ENCODE assay signal across 19 mouse cellular contexts in genomic region chr6:48404071-48404470, GRCm38 (mm10). TPM values are rescaled to one million over a fixed set of nuclear protein-coding genes. Genes with fewer than 3 reads are reported as not detected.
"Had no signal": no experiment of that assay in that cellular context is flagged by ENCODE, and none has a peak within 500 bp of the region (broad histone marks: within the 10 kb centered on the region; RNA-seq: fewer than 3 reads in every experiment).

No protein-coding gene starts in this region.

- DNase-seq: liver, postnatal 0 days; lung, adult 2 months; lung, postnatal 14 days; lung, postnatal 36 days; right cerebral cortex, postnatal 14 days; thymus, adult 2 months; thymus, postnatal 25 days; thymus, postnatal 4 days had no signal

- H3K4me1 ChIP-seq: lung, embryonic 15.5 days; midbrain, embryonic 12.5 days; midbrain, embryonic 15.5 days; neural tube, embryonic 12.5 days; stomach, embryonic 15.5 days had no signal

- H3K4me3 ChIP-seq: lung, embryonic 15.5 days; megakaryocyte, embryonic 14.5 days; midbrain, embryonic 12.5 days; midbrain, embryonic 15.5 days; neural tube, embryonic 12.5 days; stomach, embryonic 15.5 days had no signal

- H3K9me3 ChIP-seq: lung, embryonic 15.5 days; megakaryocyte, embryonic 14.5 days; midbrain, embryonic 12.5 days; midbrain, embryonic 15.5 days; neural tube, embryonic 12.5 days; stomach, embryonic 15.5 days had no signal

- H3K27ac ChIP-seq: lung, embryonic 15.5 days; macrophage; midbrain, embryonic 12.5 days; midbrain, embryonic 15.5 days; neural tube, embryonic 12.5 days; stomach, embryonic 15.5 days; stomach, postnatal 0 days had no signal

- H3K4me2 ChIP-seq: lung, embryonic 15.5 days; midbrain, embryonic 12.5 days; midbrain, embryonic 15.5 days; neural tube, embryonic 12.5 days; stomach, embryonic 15.5 days had no signal

- H3K9ac ChIP-seq: liver, postnatal 0 days; lung, embryonic 15.5 days; midbrain, embryonic 12.5 days; midbrain, embryonic 15.5 days; neural tube, embryonic 12.5 days; stomach, embryonic 15.5 days had no signal

- H3K27me3 ChIP-seq: lung, embryonic 15.5 days; midbrain, embryonic 12.5 days; midbrain, embryonic 15.5 days; neural tube, embryonic 12.5 days; stomach, embryonic 15.5 days had no signal

- ATAC-seq: liver, postnatal 0 days; lung, postnatal 0 days; midbrain, embryonic 15.5 days had no signal

RNA-seq across cellular contexts. Expression of gene Sspo, which starts 44.0 kb away (rescaled TPM):
- total RNA-seq: megakaryocyte progenitor cell, adult 5-6 weeks; neutrophil, adult 5-6 weeks had no signal
- polyA plus RNA-seq: macrophage had no signal
